Mouse (Mus musculus) right cerebral cortex, adult 2 months (tissue): ENCODE results near the gene Zfp800.
A peak's percentile ranks its signal among the peaks of the same experiment; 100 is the strongest.

Experiments used
- DNase-seq, 2 experiments: peaks; one replicate each; pipeline ENCODE4 v3.0.0; 2021 to 2022; ENCODE audit warnings: low spot score in 2 of 2

Gene Zfp800

GRCm38 (mm10) chr6:28396853-28397457, 850 bp downstream of the Zfp800 start:
- DNase-seq, result peak; percentile 26 to 29

- no peak for DNase-seq
Measured at GRCm38 (mm10) chr6:28396051-28396852, 1.6 kb downstream of the Zfp800 start.

- no peak for DNase-seq
Measured at GRCm38 (mm10) chr6:28389038-28389437, 8.8 kb downstream of the Zfp800 start.

GRCm38 (mm10) chr6:28385169-28385568, 12.6 kb downstream of the Zfp800 start:
- DNase-seq, result no peak

DNA sequence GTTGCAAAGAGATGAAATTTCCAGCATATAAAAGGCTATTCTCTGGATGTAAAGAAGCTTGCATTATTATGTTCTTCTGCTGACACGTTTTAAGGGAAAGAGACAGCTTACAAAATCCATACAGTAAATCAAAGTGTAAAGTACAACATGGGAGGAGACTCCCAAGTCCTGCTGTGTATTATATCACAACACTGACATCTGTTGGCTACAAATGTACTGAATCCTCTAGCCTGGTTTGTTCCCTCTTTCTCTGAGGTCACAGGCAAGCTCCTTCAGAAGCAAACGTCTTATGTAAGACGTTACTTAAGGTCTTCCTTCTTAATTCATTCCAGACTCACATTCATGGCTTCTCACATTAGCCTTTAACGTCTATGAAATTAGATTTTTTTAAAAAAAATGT, 15.8 kb downstream of the Zfp800 start:
- no peak for DNase-seq

- no peak for DNase-seq
Measured at GRCm38 (mm10) chr6:28369966-28370683, 27.7 kb downstream of the Zfp800 start.

DNA sequence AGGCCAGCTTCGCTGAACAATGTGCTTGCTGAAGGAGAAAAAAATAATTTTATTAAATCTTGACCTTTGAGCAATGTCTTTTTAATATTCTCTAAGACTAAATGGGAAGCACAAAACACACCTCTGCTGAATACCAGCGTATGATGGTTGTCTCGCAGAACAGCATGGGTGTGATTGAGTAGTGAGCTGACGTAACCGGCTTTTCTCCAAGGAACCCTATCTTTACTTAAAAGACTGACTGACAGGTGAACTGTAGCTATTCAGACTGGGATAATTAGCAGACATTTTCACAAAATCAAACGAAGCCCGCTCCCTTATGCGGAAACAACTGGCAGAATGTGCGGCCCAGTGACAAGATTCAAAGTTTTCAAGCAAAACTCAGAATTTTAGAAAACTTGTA, 30.2 kb downstream of the Zfp800 start:
- no peak for DNase-seq

GRCm38 (mm10) chr6:28351066-28351465, 46.7 kb downstream of the Zfp800 start:
- DNase-seq, result no peak

DNA sequence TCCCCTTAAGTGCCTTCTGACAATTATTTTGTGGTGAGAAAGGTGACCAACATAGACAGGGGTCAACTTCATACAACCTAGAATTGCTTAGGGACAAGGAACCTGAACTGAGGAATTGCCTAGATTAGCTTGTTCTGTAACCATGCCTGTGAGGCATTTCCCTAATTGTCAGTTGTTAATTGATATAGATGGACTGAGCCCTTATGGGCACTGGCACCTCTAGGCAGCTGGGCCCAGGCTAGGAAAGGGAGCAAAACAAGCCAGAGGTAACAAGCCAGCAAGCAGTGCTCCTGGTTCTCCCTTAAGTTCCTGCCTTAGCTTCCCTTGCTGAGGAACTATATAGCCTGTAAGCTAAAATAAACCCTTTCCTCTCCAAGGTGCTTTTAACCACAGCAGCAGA, 52.1 kb downstream of the Zfp800 start:
- DNase-seq, result no peak

DNA sequence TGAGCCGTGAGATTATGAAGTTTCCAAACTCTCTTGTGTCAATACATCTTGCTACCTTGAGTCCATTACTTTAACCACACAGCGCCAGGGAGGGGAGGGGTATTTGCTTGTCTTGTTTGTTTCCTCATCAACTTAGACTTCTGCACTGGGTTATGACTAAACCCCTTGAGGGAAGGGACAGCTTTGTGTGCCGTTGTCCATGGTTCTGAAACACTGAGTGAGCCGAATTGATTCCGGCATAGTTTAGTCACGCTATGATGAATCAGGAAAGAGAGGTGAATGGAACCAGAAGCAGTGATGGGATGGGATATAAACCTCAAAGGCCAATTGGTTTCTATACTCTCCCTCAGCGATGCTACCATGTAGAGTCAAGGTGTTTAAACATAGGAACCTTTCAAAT, 52.6 kb downstream of the Zfp800 start:
- DNase-seq, result no peak

DNA sequence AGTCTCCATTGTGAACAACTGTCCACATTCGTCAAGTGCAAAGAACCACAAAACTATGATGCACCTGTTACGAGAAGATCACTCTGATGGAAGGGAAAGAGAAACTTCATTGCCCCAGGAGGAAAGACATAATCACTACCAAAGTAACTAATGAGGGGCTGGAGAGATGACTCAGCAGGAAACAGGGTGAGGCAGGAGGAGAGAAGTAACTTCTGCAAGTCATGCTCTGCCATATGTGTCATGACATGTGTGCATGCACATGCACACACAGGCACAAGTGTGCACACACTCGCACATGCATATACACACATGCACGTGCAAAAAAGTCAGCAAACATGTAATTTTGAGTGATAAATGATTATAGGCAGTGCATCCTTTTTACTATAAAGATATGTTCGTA, 54.9 kb downstream of the Zfp800 start:
- DNase-seq, result no peak

- DNase-seq, result no peak
Measured at GRCm38 (mm10) chr6:28341174-28341573, 56.6 kb downstream of the Zfp800 start.

GRCm38 (mm10) chr6:28339410-28339809, 58.4 kb downstream of the Zfp800 start:
- no peak for DNase-seq

DNA sequence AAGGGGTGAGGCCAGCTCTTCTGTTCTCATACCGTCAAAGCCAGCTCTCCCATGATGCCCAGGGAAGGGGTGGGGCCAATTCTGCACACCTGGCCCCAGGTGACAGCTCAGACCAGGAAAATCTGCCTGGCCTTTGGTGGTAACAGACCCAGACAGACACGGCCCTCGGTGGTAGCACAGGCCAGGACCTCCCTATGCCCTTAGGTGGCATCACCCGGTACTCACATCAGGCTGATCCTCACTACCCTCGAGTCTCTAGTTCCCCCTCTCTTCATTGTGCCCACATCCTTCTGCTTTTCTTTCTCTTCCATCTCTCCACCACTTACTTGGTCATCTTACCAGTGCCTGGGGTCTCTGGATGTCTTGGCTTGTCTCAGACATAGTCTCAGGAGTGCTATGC, 64.1 kb downstream of the Zfp800 start:
- DNase-seq, result no peak

GRCm38 (mm10) chr6:28332546-28332945, 65.3 kb downstream of the Zfp800 start:
- no peak for DNase-seq

DNA sequence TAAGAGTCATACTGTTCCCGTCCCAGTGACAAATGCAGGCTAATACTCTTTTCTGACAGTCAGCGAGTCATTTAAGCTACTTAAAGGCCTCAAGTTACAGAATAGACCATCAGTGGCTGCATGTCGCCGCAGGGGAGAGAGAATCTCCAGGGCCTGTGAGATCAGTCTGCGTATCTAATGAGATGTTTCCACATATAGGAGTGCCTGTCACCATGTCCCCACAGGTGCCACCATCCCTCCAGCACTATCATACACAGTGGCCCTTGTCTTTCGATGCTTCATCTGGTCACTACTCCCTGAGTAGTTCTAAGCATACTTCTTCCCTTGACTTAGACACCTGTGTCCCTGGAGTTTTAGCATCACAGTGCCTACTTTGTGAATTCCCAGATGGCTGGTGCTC, 68.0 kb downstream of the Zfp800 start:
- no peak for DNase-seq

GRCm38 (mm10) chr6:28329002-28329596, 68.7 kb downstream of the Zfp800 start:
- DNase-seq, result no peak

DNA sequence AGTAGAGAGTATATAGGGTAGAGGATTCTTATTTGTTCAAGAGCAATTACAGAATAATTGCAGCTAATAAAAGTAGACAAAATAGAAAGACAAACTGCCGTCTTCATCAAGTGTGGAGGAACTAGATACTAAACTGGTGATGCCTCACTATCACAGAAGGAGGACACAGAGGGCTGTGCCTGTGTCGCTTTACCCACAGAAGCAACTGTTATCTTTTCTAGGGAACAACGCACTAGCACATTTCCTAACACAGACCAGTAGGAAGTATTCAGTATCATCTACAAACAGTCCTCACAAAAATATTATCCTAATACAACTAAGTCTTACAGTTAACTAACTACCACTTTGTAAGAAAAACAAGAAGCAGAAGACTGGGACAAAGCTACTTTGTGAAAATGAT, 71.1 kb downstream of the Zfp800 start:
- DNase-seq, result no peak

DNA sequence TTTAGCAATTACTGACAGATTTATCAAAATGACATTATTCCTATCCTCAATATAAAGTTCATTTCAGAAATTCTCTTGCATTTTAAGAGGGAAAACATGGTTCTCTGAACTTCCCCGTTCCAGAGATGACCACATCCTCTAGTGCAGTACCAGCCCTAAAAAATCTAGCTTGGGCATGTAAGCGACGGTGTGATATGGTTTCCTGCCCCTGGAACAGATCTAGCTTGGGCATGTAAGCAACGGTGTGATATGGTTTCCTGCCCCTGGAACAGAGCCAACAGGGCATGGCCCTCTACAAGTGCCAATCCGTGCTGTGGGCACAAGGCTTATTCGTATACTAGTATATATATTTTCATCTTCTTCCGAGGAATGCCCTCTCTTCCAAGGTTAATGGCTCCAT, 75.4 kb downstream of the Zfp800 start:
- no peak for DNase-seq

GRCm38 (mm10) chr6:28319648-28320270, 78.0 kb downstream of the Zfp800 start:
- DNase-seq, result no peak

- DNase-seq, result peak in 1 of 2 experiments; percentile 13
Measured at GRCm38 (mm10) chr6:28318820-28319573, 78.8 kb downstream of the Zfp800 start.
